Mouse (Mus musculus) kidney, postnatal 0 days (tissue): ENCODE data around the gene Osbpl5. TPM values are rescaled to one million over a fixed set of nuclear protein-coding genes. Genes with fewer than 3 reads are reported as not detected.
A peak's percentile ranks its signal among the peaks of the same experiment; 100 is the strongest.
"Not testable (repeated sequence)": the region's sequence is repeated elsewhere in the genome, so short reads cannot be mapped to it uniquely, and the experiment has no call there.

ENCODE experiments used
- ATAC-seq: fragments of 200-750 bp; cut with Nextera tagmentation; replicated peaks from 2 replicates; pipeline ENCODE4 v1.8.0; 2017; ENCODE audit warnings: low read depth, moderate number of reproducible peaks, moderate TSS enrichment, moderate library complexity; ENCODE audit not compliant: low FRiP score
- DNase-seq: peaks from one replicate; pipeline ENCODE4 v3.0.0-alpha.2; 2016; ENCODE audit warnings: low spot score
- H3K27ac ChIP-seq: fragments of 300-500 bp; sonication (generic); 2 replicates; pipeline ENCODE4 v1.5.1; 2014; ENCODE audit warnings: mild to moderate bottlenecking
- H3K27me3 ChIP-seq: fragments of 300-500 bp; sonication (generic); 2 replicates; pipeline ENCODE4 v1.6.1; 2014; ENCODE audit warnings: low read length, mixed read lengths; ENCODE audit not compliant: insufficient read depth
- H3K36me3 ChIP-seq: fragments of 300-500 bp; sonication (generic); 2 replicates; pipeline ENCODE4 v1.6.1; 2014; ENCODE audit warnings: low read length, mixed read lengths; ENCODE audit not compliant: insufficient read depth
- H3K4me1 ChIP-seq: fragments of 300-500 bp; sonication (generic); replicated peaks from 2 replicates; pipeline ENCODE4 v1.6.1; 2014; ENCODE audit warnings: antibody characterized with exemption, low read length, mixed read lengths; ENCODE audit not compliant: insufficient read depth
- H3K4me2 ChIP-seq: fragments of 300-500 bp; sonication (generic); 2 replicates; pipeline ENCODE4 v1.6.1; 2014; ENCODE audit warnings: mild to moderate bottlenecking, low read length, moderate library complexity, mixed read lengths
- H3K4me3 ChIP-seq: fragments of 300-500 bp; sonication (generic); replicated peaks from 2 replicates; pipeline ENCODE4 v1.5.1; 2014; ENCODE audit warnings: low read depth, low read length
- H3K9ac ChIP-seq: fragments of 300-500 bp; sonication (generic); 2 replicates; pipeline ENCODE4 v1.6.1; 2014; ENCODE audit warnings: low read depth, low read length
- H3K9me3 ChIP-seq: fragments of 300-500 bp; sonication (generic); replicated peaks from 2 replicates; pipeline ENCODE4 v1.6.1; 2016; ENCODE audit warnings: low read length, inconsistent platforms, mixed read lengths
- CTCF ChIP-seq: IDR thresholded peaks from 2 replicates; pipeline ENCODE4 v1.5.1; 2016; ENCODE audit warnings: antibody characterized with exemption, low read depth, mild to moderate bottlenecking, moderate library complexity
- WGBS: fragments of 180-500 bp; shearing (Covaris S2); extraction: QIAGEN DNeasy Blood & Tissue Kit; methylation state at CpG from one replicate; pipeline ENCODE4 v1.1.7; 2014; 5-methylcytosine and 5-hydroxymethylcytosine counted together
- polyA plus RNA-seq: library from polyadenylated mRNA; unstranded; fragments of >200 nt; fragmentation: Nextera tagmentation; extraction: Ambion mirVana; gene quantifications from 2 replicates; pipeline ENCODE4 v1.2.1, GENCODE M21; 2015

The Osbpl5 gene
- polyA plus RNA-seq, 1 experiment from 2014 or later = 29.0 TPM

GRCm38 (mm10) chr7:143689481-143689880 lies 67.3 kb downstream of the Osbpl5 start:
- H3K36me3 ChIP-seq = peaks cover 45% of the 10 kb centered on the region
- no peaks in the 10 kb centered on the region for H3K4me1 ChIP-seq
- no peaks in the 10 kb centered on the region for H3K9me3 ChIP-seq
- no peak for ATAC-seq
- no peak overlapping the region for H3K27ac ChIP-seq
- no peak overlapping the region for H3K4me2 ChIP-seq
- WGBS = 73% methylated on average over 7 of the region's 7 CpGs
- H3K4me3 ChIP-seq = no peak overlapping the region
- no peaks in the 10 kb centered on the region for H3K27me3 ChIP-seq
- no peak for DNase-seq
- no peak overlapping the region for H3K9ac ChIP-seq
- TF ChIP-seq CTCF = no peak

- not testable (repeated sequence) for H3K4me3 ChIP-seq, DNase-seq, H3K4me1 ChIP-seq, H3K27ac ChIP-seq, H3K27me3 ChIP-seq, H3K9me3 ChIP-seq, H3K4me2 ChIP-seq, H3K9ac ChIP-seq, ATAC-seq
- peaks cover 20% of the 10 kb centered on the region; the same call in 1 of the 2 replicates for H3K36me3 ChIP-seq
- 71% methylated on average over 3 of the region's 3 CpGs for WGBS
Measured at GRCm38 (mm10) chr7:143686676-143687075, 70.1 kb downstream of the Osbpl5 start.

GRCm38 (mm10) chr7:143686191-143686590 lies 70.6 kb downstream of the Osbpl5 start:
- not testable (repeated sequence) for H3K4me1 ChIP-seq, H3K9me3 ChIP-seq, H3K27ac ChIP-seq, H3K9ac ChIP-seq, H3K4me2 ChIP-seq, H3K4me3 ChIP-seq, H3K27me3 ChIP-seq
- H3K36me3 ChIP-seq = peaks cover 19% of the 10 kb centered on the region; the same call in 1 of the 2 replicates
- WGBS = 32% methylated on average over 4 of the region's 4 CpGs
- ATAC-seq (peak; percentile 55), DNase-seq (peak; percentile 9)

- Histone ChIP-seq H3K4me1 (no peaks in the 10 kb centered on the region), H3K9ac (peak within 1 kb of the TSS; percentile 52; the same call in 1 of the 2 replicates), H3K36me3 (peaks cover 14% of the 10 kb centered on the region; the same call in 1 of the 2 replicates), H3K27ac (no peak within 1 kb of the TSS; the same call in 1 of the 2 replicates), H3K9me3 (no peaks in the 10 kb centered on the region), H3K27me3 (no peaks in the 10 kb centered on the region), H3K4me3 (peak within 1 kb of the TSS; percentile 38), H3K4me2 (peak within 1 kb of the TSS; percentile 88)
- peak; percentile 12; the same call in 1 of the 2 replicates for TF ChIP-seq CTCF
- 3% methylated on average over 35 of the region's 35 CpGs for WGBS
- peak; percentile 90 for DNase-seq
- ATAC-seq = peak; percentile 87
Measured at GRCm38 (mm10) chr7:143685359-143686067, 71.3 kb downstream of the Osbpl5 start, which contains the start of gene Tnfrsf23. Gene Tnfrsf23, minus strand, starts transcription at chr7:143685872.

- H3K4me3 ChIP-seq, H3K9me3 ChIP-seq, H3K27me3 ChIP-seq, H3K4me1 ChIP-seq, ATAC-seq, H3K9ac ChIP-seq, H3K27ac ChIP-seq, H3K4me2 ChIP-seq, DNase-seq: not testable (repeated sequence)
- H3K36me3 ChIP-seq = peaks cover 13% of the 10 kb centered on the region; the same call in 1 of the 2 replicates
- WGBS = 84% methylated on average over 1 of the region's 2 CpGs
Measured at GRCm38 (mm10) chr7:143684569-143684968, 72.2 kb downstream of the Osbpl5 start.

- Histone ChIP-seq H3K4me2 (no peak overlapping the region), H3K27ac (no peak overlapping the region), H3K9ac (no peak overlapping the region), H3K9me3 (no peaks in the 10 kb centered on the region), H3K4me1 (no peaks in the 10 kb centered on the region), H3K4me3 (no peak overlapping the region), H3K36me3 (no peaks in the 10 kb centered on the region), H3K27me3 (no peaks in the 10 kb centered on the region)
- TF ChIP-seq CTCF = no peak
- ATAC-seq (no peak), DNase-seq (no peak)
- 80% methylated on average over 1 of the region's 1 CpGs for whole genome bisulfite sequencing
Measured at GRCm38 (mm10) chr7:143681566-143681965, 75.2 kb downstream of the Osbpl5 start.

GRCm38 (mm10) chr7:143680836-143681235 lies 75.9 kb downstream of the Osbpl5 start:
- not testable (repeated sequence) for H3K4me1 ChIP-seq, H3K27ac ChIP-seq, H3K9ac ChIP-seq, DNase-seq, H3K36me3 ChIP-seq, ATAC-seq, H3K9me3 ChIP-seq, H3K4me3 ChIP-seq, H3K27me3 ChIP-seq, H3K4me2 ChIP-seq
- 51% methylated on average over 2 of the region's 2 CpGs for WGBS

- not testable (repeated sequence) for H3K27me3 ChIP-seq, H3K27ac ChIP-seq, DNase-seq, H3K4me3 ChIP-seq, H3K4me1 ChIP-seq, H3K36me3 ChIP-seq, H3K9ac ChIP-seq, H3K4me2 ChIP-seq, H3K9me3 ChIP-seq, ATAC-seq
- WGBS = 85% methylated on average over 2 of the region's 2 CpGs
Measured at GRCm38 (mm10) chr7:143679650-143680049, 77.1 kb downstream of the Osbpl5 start.
